Mouse (Mus musculus) heart, adult 2 months (tissue): Measurements from ENCODE around the gene Grik2. TPM values are rescaled to one million over a fixed set of nuclear protein-coding genes. Genes with fewer than 3 reads are reported as not detected.
A peak's percentile ranks its signal among the peaks of the same experiment; 100 is the strongest.

Source experiments
- DNase-seq, 2 experiments: peaks; one replicate each; pipeline ENCODE4 v3.0.0; 2021
- H3K27ac ChIP-seq: fragments of 200-600 bp; 2 replicates; pipeline ENCODE4 v1.8.1; 2022
- H3K27me3 ChIP-seq: fragments of 200-500 bp; 2 replicates; pipeline ENCODE4 v1.6.1; 2012; ENCODE audit warnings: mild to moderate bottlenecking, low read length, inconsistent platforms, mixed read lengths; ENCODE audit not compliant: control insufficient read depth, insufficient read depth
- H3K36me3 ChIP-seq: fragments of 200-500 bp; 2 replicates; pipeline ENCODE4 v1.6.1; 2012; ENCODE audit warnings: low read length, inconsistent platforms; ENCODE audit not compliant: control insufficient read depth, insufficient read depth
- H3K4me1 ChIP-seq: fragments of 200-500 bp; 2 replicates; pipeline ENCODE4 v1.6.1; 2011; ENCODE audit warnings: low read length; ENCODE audit not compliant: control insufficient read depth, insufficient read depth
- H3K4me3 ChIP-seq: fragments of 200-600 bp; 2 replicates; pipeline ENCODE4 v1.8.1; 2022
- H3K79me2 ChIP-seq: fragments of 200-500 bp; replicated peaks from 2 replicates; pipeline ENCODE4 v1.6.1; 2012; ENCODE audit warnings: mild to moderate bottlenecking, inconsistent platforms, low read length, moderate library complexity, mixed read lengths; ENCODE audit not compliant: control insufficient read depth, insufficient read depth
- H3K9ac ChIP-seq: fragments of 200-500 bp; 2 replicates; pipeline ENCODE4 v1.6.1; 2012; ENCODE audit warnings: low read depth, mild to moderate bottlenecking, control low read depth, inconsistent platforms, low read length, mixed read lengths
- CTCF ChIP-seq: fragments of 200-600 bp; IDR thresholded peaks from 2 replicates; pipeline ENCODE4 v1.8.1; 2022; ENCODE audit warnings: antibody characterized with exemption, mild to moderate bottlenecking, moderate library complexity
- EP300 ChIP-seq: fragments of 200-500 bp; IDR thresholded peaks from 2 replicates; pipeline ENCODE4 v1.6.1; 2011; ENCODE audit warnings: low read depth, low read length, control low read depth; ENCODE audit not compliant: insufficient read depth
- POLR2A ChIP-seq: fragments of 200-500 bp; IDR thresholded peaks from 2 replicates; pipeline ENCODE4 v1.6.1; 2011; ENCODE audit warnings: mild to moderate bottlenecking, low read depth, low read length, control low read depth; ENCODE audit not compliant: insufficient read depth
- WGBS: fragments of 180-500 bp; shearing (Covaris S2); methylation state at CpG from one replicate; pipeline ENCODE4 v1.1.7; 2018; 5-methylcytosine and 5-hydroxymethylcytosine counted together
- intact Hi-C: fragments of 180-260 bp; cut with DNase I; formaldehyde crosslinking; loops from one replicate; pipeline ENCODE4 v1.15.1; 2025
- polyA plus RNA-seq: library from polyadenylated mRNA; depleted of rRNA; stranded (reverse); fragments of >200 nt; gene quantifications from 2 replicates; pipeline ENCODE4 v1.2.3, GENCODE M21; 2012
- total RNA-seq, 2 experiments: library from RNA; stranded (reverse); gene quantifications; 2 replicates each; pipeline ENCODE4 v1.2.3; 2021

Gene Grik2
- total and polyA plus RNA-seq, 3 experiments, result 0.18 to 0.66 (median 0.47) TPM

- Histone ChIP-seq H3K4me1 (no peaks in the 10 kb centered on the region), H3K27ac (no peak overlapping the region), H3K36me3 (no peaks in the 10 kb centered on the region), H3K27me3 (no peaks in the 10 kb centered on the region), H3K4me3 (no peak overlapping the region), H3K79me2 (no peaks in the 10 kb centered on the region), H3K9ac (no peak overlapping the region)
- intact Hi-C loops, result no loop called here
- 62% methylated on average over 3 of the region's 3 CpGs for WGBS
- no peak for DNase-seq
- TF ChIP-seq EP300 (no peak), POLR2A (no peak), CTCF (no peak)
Measured at GRCm38 (mm10) chr10:49623951-49624350, 164.6 kb downstream of the Grik2 start.

GRCm38 (mm10) chr10:49597652-49598051 lies 190.9 kb downstream of the Grik2 start:
- TF ChIP-seq POLR2A (no peak), EP300 (no peak), CTCF (no peak)
- DNase-seq, result no peak
- WGBS, result 65% methylated on average over 2 of the region's 2 CpGs
- Histone ChIP-seq H3K9ac (no peak overlapping the region), H3K36me3 (no peaks in the 10 kb centered on the region), H3K27ac (no peak overlapping the region), H3K79me2 (no peaks in the 10 kb centered on the region), H3K27me3 (no peaks in the 10 kb centered on the region), H3K4me1 (no peaks in the 10 kb centered on the region), H3K4me3 (no peak overlapping the region)
- intact Hi-C loops, result no loop called here

- Histone ChIP-seq H3K27ac (no peak overlapping the region), H3K9ac (no peak overlapping the region), H3K4me3 (no peak overlapping the region), H3K27me3 (no peaks in the 10 kb centered on the region), H3K4me1 (no peaks in the 10 kb centered on the region), H3K36me3 (no peaks in the 10 kb centered on the region), H3K79me2 (no peaks in the 10 kb centered on the region)
- 79% methylated on average over 7 of the region's 7 CpGs for WGBS
- intact Hi-C loops, result no loop called here
- DNase-seq, result no peak
- TF ChIP-seq CTCF (no peak), EP300 (no peak), POLR2A (no peak)
Measured at GRCm38 (mm10) chr10:49573514-49573913, 215.1 kb downstream of the Grik2 start.

- Histone ChIP-seq H3K36me3 (no peaks in the 10 kb centered on the region), H3K4me3 (no peak overlapping the region), H3K79me2 (no peaks in the 10 kb centered on the region), H3K4me1 (no peaks in the 10 kb centered on the region), H3K9ac (no peak overlapping the region), H3K27ac (no peak overlapping the region), H3K27me3 (no peaks in the 10 kb centered on the region)
- TF ChIP-seq EP300 (no peak), POLR2A (no peak), CTCF (no peak)
- WGBS, result 67% methylated on average over 1 of the region's 1 CpGs
- intact Hi-C loops, result no loop called here
- DNase-seq, result no peak
Measured at GRCm38 (mm10) chr10:49559872-49560407, 228.6 kb downstream of the Grik2 start.

- Histone ChIP-seq H3K27ac (no peak overlapping the region), H3K4me3 (no peak overlapping the region), H3K36me3 (no peaks in the 10 kb centered on the region), H3K9ac (no peak overlapping the region), H3K79me2 (no peaks in the 10 kb centered on the region), H3K27me3 (no peaks in the 10 kb centered on the region), H3K4me1 (no peaks in the 10 kb centered on the region)
- no peak for DNase-seq
- whole genome bisulfite sequencing, result 34% methylated on average over 1 of the region's 1 CpGs
- intact Hi-C loops, result no loop called here
- TF ChIP-seq POLR2A, result no peak
- TF ChIP-seq CTCF, result no peak
- no peak for TF ChIP-seq EP300
Measured at GRCm38 (mm10) chr10:49542249-49542648, 246.3 kb downstream of the Grik2 start.

- H3K4me3 ChIP-seq, result no peak overlapping the region
- no peak overlapping the region for H3K9ac ChIP-seq
- H3K4me1 ChIP-seq, result no peaks in the 10 kb centered on the region
- H3K27me3 ChIP-seq, result no peaks in the 10 kb centered on the region
- no peaks in the 10 kb centered on the region for H3K36me3 ChIP-seq
- 0 out of 2 replicates have a peak, but pooled peaks have one; percentile 1 for TF ChIP-seq CTCF
- no peak for TF ChIP-seq EP300
- no peak for TF ChIP-seq POLR2A
- intact Hi-C loops, result no loop called here
- H3K27ac ChIP-seq, result no peak overlapping the region
- WGBS, result 98% methylated on average over 1 of the region's 1 CpGs
- no peaks in the 10 kb centered on the region for H3K79me2 ChIP-seq
- no peak for DNase-seq
Measured at GRCm38 (mm10) chr10:49519752-49520151, 268.8 kb downstream of the Grik2 start.

GRCm38 (mm10) chr10:49500628-49501027 lies 287.9 kb downstream of the Grik2 start:
- Histone ChIP-seq H3K4me3 (no peak overlapping the region), H3K4me1 (no peaks in the 10 kb centered on the region), H3K36me3 (no peaks in the 10 kb centered on the region), H3K79me2 (no peaks in the 10 kb centered on the region), H3K9ac (no peak overlapping the region), H3K27ac (no peak overlapping the region), H3K27me3 (no peaks in the 10 kb centered on the region)
- DNase-seq, result no peak
- intact Hi-C loops, result no loop called here
- WGBS, result 24% methylated on average over 1 of the region's 1 CpGs
- TF ChIP-seq CTCF (no peak), EP300 (no peak), POLR2A (no peak)
